Mouse (Mus musculus) limb, embryonic 13.5 days (tissue): ENCODE data around the gene Fggy. TPM values are rescaled to one million over a fixed set of nuclear protein-coding genes. Genes with fewer than 3 reads are reported as not detected.

Source experiments
- ATAC-seq: fragments of 200-750 bp; cut with Nextera tagmentation; 2 replicates; pipeline ENCODE4 v1.8.0; 2017; ENCODE audit warnings: low read depth, moderate number of reproducible peaks, moderate TSS enrichment; ENCODE audit not compliant: low FRiP score
- H3K27ac ChIP-seq: fragments of 300-500 bp; sonication (generic); 2 replicates; pipeline ENCODE4 v1.5.1; 2015; ENCODE audit warnings: inconsistent platforms, mild to moderate bottlenecking, moderate library complexity
- H3K27me3 ChIP-seq: fragments of 300-500 bp; sonication (generic); 2 replicates; pipeline ENCODE4 v1.6.1; 2015; ENCODE audit warnings: mild to moderate bottlenecking, inconsistent platforms
- H3K36me3 ChIP-seq: fragments of 300-500 bp; sonication (generic); 2 replicates; pipeline ENCODE4 v1.6.1; 2015; ENCODE audit warnings: inconsistent platforms, mild to moderate bottlenecking, moderate library complexity
- H3K4me1 ChIP-seq: fragments of 300-500 bp; sonication (generic); 2 replicates; pipeline ENCODE4 v1.6.1; 2015; ENCODE audit warnings: inconsistent platforms
- H3K4me2 ChIP-seq: fragments of 300-500 bp; sonication (generic); replicated peaks from 2 replicates; pipeline ENCODE4 v1.6.1; 2015; ENCODE audit warnings: inconsistent platforms, mild to moderate bottlenecking, moderate library complexity
- H3K4me3 ChIP-seq: fragments of 300-500 bp; sonication (generic); 2 replicates; pipeline ENCODE4 v1.5.1; 2015; ENCODE audit warnings: moderate library complexity, mild to moderate bottlenecking, inconsistent platforms
- H3K9ac ChIP-seq: fragments of 300-500 bp; sonication (generic); 2 replicates; pipeline ENCODE4 v1.6.1; 2015; ENCODE audit warnings: mild to moderate bottlenecking, inconsistent platforms
- H3K9me3 ChIP-seq: fragments of 300-500 bp; sonication (generic); 2 replicates; pipeline ENCODE4 v1.6.1; 2016; ENCODE audit warnings: inconsistent platforms
- WGBS: fragments of 180-500 bp; shearing (Covaris S2); methylation state at CpG from one replicate; pipeline ENCODE4 v1.1.7; 2015; 5-methylcytosine and 5-hydroxymethylcytosine counted together
- polyA plus RNA-seq: library from polyadenylated mRNA; unstranded; fragments of >200 nt; fragmentation: Nextera tagmentation; extraction: Ambion mirVana; gene quantifications from 2 replicates; pipeline ENCODE4 v1.2.1, GENCODE M21; 2015

The Fggy gene
- polyA plus RNA-seq, 1 experiment from 2014 or later = 8.3 TPM

DNA sequence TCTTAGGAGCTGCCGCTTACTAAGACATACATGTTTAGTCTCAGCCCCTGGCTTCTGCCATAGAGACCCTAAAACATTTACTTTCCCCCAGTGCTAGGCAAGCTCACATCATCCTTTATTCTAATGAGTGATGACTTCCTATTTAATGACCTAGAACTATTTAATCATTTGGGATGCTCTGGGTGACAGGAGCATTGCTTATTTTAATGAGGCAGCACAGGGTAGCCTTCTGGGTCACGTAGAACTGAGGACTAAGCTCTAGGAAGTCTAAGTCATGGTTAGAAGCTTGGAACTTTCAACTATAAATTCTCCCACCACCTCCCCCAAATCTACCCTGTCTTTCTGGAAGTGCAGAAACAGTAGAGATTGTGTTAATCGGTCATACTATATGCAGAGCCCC lies 111.2 kb downstream of the Fggy start:
- no peak for ATAC-seq
- no peak overlapping the region for H3K4me3 ChIP-seq
- H3K27me3 ChIP-seq = no peaks in the 10 kb centered on the region
- H3K4me1 ChIP-seq = 0 out of 2 replicates have a peak, but pooled peaks cover 5% of the 10 kb centered on the region
- H3K9me3 ChIP-seq = no peaks in the 10 kb centered on the region
- H3K4me2 ChIP-seq = no peak overlapping the region
- no peak overlapping the region for H3K27ac ChIP-seq
- 86% methylated on average over 3 of the region's 3 CpGs for WGBS
- H3K36me3 ChIP-seq = no peaks in the 10 kb centered on the region
- no peak overlapping the region for H3K9ac ChIP-seq

DNA sequence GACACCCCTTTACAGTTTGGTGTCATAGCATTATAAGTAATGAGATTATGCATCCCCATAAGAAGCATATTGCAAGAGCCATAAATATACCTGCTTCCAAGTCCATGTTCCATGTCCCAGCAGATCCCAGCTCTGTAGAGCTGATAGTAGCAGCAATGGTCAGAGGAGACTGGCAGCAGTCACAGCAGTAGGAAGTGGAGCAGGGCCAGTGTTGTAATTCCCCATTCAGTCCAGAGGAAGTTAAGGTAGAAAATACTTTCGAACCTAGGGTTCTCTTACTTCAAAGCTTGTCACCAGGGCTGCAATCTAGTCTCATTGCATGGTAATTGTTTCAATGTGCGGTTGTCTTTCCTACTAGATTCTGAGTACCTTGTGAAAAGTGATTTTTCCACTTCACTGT lies 112.0 kb downstream of the Fggy start:
- H3K27me3 ChIP-seq = no peaks in the 10 kb centered on the region
- 37% methylated on average over 2 of the region's 2 CpGs for WGBS
- H3K36me3 ChIP-seq = no peaks in the 10 kb centered on the region
- no peak overlapping the region for H3K27ac ChIP-seq
- H3K9ac ChIP-seq = no peak overlapping the region
- H3K4me1 ChIP-seq = no peaks in the 10 kb centered on the region
- H3K4me2 ChIP-seq = no peak overlapping the region
- no peak overlapping the region for H3K4me3 ChIP-seq
- no peaks in the 10 kb centered on the region for H3K9me3 ChIP-seq
- no peak for ATAC-seq

DNA sequence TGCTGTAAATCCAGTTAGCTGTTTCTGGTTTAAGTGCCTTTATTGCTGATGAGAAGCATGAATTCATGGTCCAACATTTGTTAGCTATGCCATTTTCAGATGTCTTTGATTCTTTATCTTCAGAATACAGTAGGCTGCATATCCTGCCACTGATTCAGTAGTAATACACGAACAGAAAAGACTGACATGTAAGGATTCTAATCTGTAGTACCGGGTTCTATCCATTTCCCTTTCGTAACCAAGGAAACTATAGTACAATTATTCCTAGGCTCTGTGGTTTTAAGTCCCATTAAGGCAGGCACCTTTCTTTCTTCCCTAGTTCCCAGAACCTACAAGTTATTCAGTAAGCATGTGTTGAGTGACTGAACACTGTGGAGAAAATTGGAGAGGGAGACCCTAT lies 113.3 kb downstream of the Fggy start:
- Histone ChIP-seq H3K4me1 (no peaks in the 10 kb centered on the region), H3K9me3 (no peaks in the 10 kb centered on the region), H3K4me3 (no peak overlapping the region), H3K36me3 (no peaks in the 10 kb centered on the region), H3K27me3 (no peaks in the 10 kb centered on the region), H3K4me2 (no peak overlapping the region), H3K9ac (no peak overlapping the region), H3K27ac (no peak overlapping the region)
- no peak for ATAC-seq
- 81% methylated on average over 3 of the region's 3 CpGs for WGBS

DNA sequence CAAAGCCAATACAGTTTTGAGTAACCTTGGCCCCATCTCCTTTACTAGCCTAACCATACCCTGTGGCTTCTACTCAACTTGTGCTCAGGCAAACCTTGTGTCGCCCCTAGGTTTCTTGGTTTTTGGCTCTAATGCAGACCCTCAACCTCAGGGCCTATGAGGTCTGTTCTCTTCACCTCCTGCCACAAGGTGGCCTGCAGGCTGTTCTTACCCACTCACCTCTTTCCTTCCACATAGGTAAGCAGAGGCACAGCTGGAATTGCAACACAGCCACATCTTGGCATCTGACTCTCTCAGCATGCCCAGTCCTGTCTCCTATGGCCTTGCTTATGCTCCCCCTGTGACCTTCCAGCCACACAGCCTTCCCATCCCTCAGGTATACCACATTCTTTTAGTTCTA lies 114.7 kb downstream of the Fggy start:
- Histone ChIP-seq H3K27ac (no peak overlapping the region), H3K4me2 (no peak overlapping the region), H3K9me3 (no peaks in the 10 kb centered on the region), H3K36me3 (no peaks in the 10 kb centered on the region), H3K9ac (no peak overlapping the region), H3K4me1 (no peaks in the 10 kb centered on the region), H3K4me3 (no peak overlapping the region), H3K27me3 (no peaks in the 10 kb centered on the region)
- 85% methylated on average over 1 of the region's 1 CpGs for WGBS
- no peak for ATAC-seq

DNA sequence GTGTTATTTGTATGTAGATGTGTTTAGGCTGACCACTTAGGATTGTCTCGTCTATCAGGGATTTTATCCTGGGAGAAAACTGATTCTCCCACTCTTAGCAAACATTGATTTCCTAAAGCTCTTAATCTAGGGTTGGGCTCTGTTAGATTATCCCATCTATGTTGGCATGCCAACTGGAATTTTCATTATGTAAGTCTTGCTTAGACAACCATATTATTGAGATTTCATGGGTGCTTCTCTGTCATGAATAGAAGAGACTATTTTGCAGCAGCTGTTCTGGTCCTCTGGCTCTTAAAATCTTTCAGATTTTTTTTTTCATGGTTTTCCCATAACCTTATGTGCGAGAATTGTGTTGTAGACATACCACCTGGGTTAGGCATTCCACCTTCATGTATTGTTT lies 119.1 kb downstream of the Fggy start:
- Histone ChIP-seq H3K27me3 (no peaks in the 10 kb centered on the region), H3K36me3 (no peaks in the 10 kb centered on the region), H3K4me1 (peaks cover 11% of the 10 kb centered on the region), H3K4me2 (no peak overlapping the region), H3K9ac (no peak overlapping the region), H3K4me3 (no peak overlapping the region), H3K27ac (no peak overlapping the region), H3K9me3 (no peaks in the 10 kb centered on the region)
- WGBS = 80% methylated on average over 2 of the region's 2 CpGs
- no peak for ATAC-seq

DNA sequence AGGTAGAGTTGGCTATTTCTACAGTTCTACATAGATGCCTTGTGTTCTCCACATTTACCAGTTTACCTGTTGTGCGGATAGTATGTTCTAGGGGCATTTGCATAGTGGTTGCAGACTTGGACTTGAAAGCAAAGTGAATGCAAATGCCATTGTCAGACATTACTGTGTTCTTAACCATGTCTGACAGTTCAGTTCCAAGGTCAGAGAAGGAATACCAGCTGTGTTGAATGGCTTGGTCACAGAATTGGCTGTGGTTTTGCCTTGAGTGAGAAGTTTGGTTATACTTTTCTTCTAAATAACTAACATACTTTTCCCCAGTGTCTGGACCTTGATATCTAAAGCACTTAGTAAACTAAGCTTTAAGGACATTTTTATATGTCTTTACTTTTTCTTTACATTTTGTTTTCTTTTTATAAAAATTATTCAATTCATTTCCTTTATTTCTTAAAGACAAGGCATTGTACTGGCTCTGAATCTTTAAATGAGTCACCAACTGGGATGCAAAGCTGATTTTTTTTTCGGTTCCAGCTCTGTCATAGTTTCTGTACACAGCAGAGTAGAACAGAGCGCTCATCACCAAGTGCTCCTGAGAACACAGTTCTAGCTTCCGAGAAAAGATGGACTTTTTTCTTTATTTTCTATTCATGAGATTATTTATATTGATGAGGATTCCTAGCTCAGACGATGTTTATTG lies 123.6 kb downstream of the Fggy start:
- Histone ChIP-seq H3K27me3 (no peaks in the 10 kb centered on the region), H3K4me3 (no peak overlapping the region), H3K27ac (no peak overlapping the region), H3K4me1 (peaks cover 23% of the 10 kb centered on the region), H3K9ac (no peak overlapping the region), H3K4me2 (no peak overlapping the region), H3K9me3 (no peaks in the 10 kb centered on the region), H3K36me3 (no peaks in the 10 kb centered on the region)
- 93% methylated on average over 5 of the region's 5 CpGs for WGBS
- ATAC-seq = no peak

DNA sequence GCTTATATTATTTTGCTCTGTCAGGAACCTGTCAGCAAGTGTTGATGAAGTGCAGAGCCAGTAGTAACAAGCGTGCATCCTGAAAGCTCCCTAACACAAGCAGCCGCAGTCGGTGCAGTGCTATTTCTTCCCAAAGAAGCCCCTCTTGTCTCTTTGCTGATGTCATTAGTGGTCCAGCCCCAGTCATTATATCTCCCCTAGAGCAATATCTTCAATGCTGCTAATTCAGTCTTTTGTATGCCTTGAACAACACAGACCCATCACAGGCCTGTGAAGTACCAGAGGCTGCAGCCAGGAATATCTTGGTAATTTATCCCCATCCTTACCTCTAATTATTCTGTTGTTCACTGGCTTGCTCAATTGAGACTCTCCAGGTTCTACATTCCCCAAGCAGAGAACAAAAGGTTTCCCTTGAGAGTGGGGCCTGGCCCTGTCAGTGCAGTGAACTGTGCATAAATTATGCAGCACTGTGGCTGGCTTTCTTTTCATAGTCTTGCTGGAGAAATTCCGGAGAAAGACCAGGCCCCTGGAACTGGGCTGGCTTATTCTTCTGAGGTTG lies 127.3 kb downstream of the Fggy start:
- Histone ChIP-seq H3K27ac (peak overlapping the region; percentile 28; the same call in 1 of the 2 replicates), H3K36me3 (no peaks in the 10 kb centered on the region), H3K9me3 (no peaks in the 10 kb centered on the region), H3K9ac (no peak overlapping the region), H3K4me1 (peaks cover 17% of the 10 kb centered on the region), H3K4me2 (no peak overlapping the region), H3K4me3 (no peak overlapping the region), H3K27me3 (no peaks in the 10 kb centered on the region)
- ATAC-seq = no peak
- 19% methylated on average over 4 of the region's 4 CpGs for WGBS

DNA sequence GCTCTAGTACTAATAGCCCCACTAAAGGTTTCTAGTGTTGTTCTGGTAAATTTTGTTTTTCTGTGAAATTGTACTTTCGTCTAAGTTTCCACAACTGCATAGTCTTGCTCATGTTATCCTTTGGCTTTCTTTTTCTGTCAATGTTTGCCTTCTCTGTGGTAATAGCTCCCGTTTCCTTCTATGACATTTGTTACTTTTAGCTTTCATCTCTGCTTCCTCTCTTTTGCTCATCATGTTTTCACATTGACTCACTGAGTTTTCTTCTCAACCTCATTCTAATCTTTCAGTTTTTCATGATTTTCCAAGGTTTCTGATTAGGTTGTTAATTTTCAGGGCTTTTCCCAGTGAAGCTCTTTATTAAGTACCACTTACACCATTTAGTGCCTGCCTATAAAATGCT lies 129.5 kb downstream of the Fggy start:
- Histone ChIP-seq H3K9ac (no peak overlapping the region), H3K4me2 (no peak overlapping the region), H3K27ac (no peak overlapping the region), H3K9me3 (no peaks in the 10 kb centered on the region), H3K4me3 (no peak overlapping the region), H3K4me1 (peaks cover 13% of the 10 kb centered on the region), H3K27me3 (no peaks in the 10 kb centered on the region), H3K36me3 (no peaks in the 10 kb centered on the region)
- ATAC-seq = no peak
- WGBS = 81% methylated on average over 2 of the region's 2 CpGs

DNA sequence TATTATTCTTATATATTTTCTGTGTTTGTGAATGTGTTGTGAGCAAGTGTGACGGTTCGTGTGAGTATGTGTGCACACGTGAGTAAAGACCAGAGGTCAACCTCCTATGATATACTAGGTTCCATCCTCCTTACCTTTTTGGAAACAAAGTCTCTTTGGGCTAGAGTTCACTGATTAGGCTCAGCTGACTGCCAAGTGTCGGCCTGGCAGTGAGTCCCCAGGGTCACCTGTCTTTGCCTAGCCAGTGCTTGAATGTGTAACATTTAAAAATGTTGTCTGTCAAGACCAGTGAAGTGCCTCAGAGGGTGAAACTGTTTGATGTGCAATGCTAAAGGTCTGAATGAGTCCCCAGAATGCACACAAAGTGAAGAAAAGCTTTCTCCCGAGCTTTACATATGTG lies 130.0 kb downstream of the Fggy start:
- 85% methylated on average over 5 of the region's 5 CpGs for WGBS
- Histone ChIP-seq H3K4me2 (no peak overlapping the region), H3K9me3 (no peaks in the 10 kb centered on the region), H3K27ac (no peak overlapping the region), H3K4me1 (peaks cover 13% of the 10 kb centered on the region), H3K9ac (no peak overlapping the region), H3K27me3 (no peaks in the 10 kb centered on the region), H3K36me3 (no peaks in the 10 kb centered on the region), H3K4me3 (no peak overlapping the region)
- ATAC-seq = no peak

DNA sequence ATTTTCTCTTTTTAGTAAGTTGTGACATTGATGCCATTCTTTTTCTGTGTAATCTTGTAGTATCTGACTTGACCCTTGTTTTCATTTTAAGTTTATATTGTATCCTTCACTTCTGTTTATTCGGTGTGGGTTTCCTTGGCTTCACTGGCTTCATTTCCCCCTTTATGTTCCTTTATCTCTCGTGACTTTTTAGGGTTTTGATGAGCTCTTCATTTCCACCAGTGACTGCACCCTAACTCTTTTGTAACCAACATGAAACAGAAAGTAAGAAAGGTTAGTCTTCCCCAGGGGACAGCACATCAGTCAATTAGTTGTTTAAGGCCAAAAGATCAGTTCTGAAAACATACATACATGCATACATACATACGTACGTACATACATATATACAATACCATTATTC lies 130.9 kb downstream of the Fggy start:
- Histone ChIP-seq H3K27ac (no peak overlapping the region), H3K4me1 (peaks cover 13% of the 10 kb centered on the region), H3K9ac (no peak overlapping the region), H3K27me3 (no peaks in the 10 kb centered on the region), H3K36me3 (no peaks in the 10 kb centered on the region), H3K4me3 (no peak overlapping the region), H3K9me3 (no peaks in the 10 kb centered on the region), H3K4me2 (no peak overlapping the region)
- no peak for ATAC-seq
- 89% methylated on average over 4 of the region's 4 CpGs for WGBS

DNA sequence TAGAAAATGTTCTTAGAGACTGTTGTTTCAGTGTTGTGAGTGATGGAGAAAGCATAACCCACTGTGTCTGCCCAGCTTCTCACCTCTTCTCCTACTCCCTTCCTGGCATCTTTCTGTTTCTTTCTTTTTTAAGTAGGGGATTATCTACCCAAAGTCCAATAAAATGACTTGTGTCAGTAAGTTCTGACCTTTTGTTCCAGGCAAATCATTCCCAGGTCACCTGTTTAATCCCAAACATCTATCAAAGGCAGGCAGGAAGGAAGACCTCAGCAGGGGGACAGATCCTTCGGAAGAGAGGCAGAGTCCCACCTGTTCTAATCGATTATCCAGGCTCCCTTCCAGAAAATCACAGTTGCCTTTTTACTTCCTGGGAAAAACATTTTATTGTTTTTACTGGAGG lies 143.1 kb downstream of the Fggy start:
- no peaks in the 10 kb centered on the region for H3K9me3 ChIP-seq
- WGBS = 37% methylated on average over 2 of the region's 2 CpGs
- no peak overlapping the region for H3K9ac ChIP-seq
- H3K27me3 ChIP-seq = no peaks in the 10 kb centered on the region
- no peak overlapping the region for H3K27ac ChIP-seq
- no peaks in the 10 kb centered on the region for H3K36me3 ChIP-seq
- no peak overlapping the region for H3K4me2 ChIP-seq
- H3K4me1 ChIP-seq = no peaks in the 10 kb centered on the region
- no peak overlapping the region for H3K4me3 ChIP-seq
- ATAC-seq = no peak

DNA sequence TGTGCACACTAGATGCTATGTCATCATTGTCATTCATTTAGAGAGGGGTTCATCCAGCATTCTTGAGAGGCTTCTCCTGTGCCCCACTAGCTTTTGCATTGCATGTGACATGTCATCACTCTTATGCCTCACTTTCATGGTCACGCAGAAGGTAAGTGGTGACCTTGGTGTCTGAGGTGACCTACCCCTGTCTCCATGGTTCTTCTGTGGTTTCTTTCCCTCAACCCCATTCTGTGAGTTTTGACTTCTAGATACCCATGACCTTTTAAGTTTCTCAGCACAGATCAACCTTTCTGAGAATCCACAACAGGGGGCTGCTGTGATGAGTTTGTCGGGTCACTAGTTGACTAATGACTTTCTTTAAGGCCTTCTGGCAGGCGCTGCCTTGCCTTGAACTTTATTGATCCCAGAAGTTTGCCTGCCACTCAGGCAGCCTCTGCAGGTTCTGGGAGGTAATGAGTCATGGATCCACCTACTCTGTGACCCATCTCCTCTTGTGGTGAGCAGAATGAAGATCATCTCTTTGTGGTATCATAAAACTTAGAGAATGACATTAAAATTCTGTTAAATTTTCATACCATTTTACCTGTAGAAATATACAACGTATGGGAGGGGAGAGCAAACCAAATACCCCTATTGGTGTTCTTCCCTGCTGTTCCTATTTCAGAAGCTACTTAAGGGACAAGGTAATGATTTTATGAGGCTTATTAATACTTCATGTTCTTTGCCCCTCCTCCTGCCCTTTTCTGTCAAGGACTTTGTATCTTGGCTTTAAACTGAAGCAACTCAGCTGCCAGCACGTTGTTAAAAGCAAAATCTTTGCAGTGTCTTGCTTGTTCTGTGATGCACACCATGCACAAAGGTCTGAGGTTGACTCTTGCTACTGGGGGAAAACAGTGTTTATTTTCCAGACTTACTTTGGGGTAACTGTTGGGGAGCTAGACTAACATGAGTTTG lies 150.9 kb downstream of the Fggy start:
- ATAC-seq = no peak
- H3K9ac ChIP-seq = no peak overlapping the region
- H3K27ac ChIP-seq = no peak overlapping the region
- no peak overlapping the region for H3K4me2 ChIP-seq
- no peak overlapping the region for H3K4me3 ChIP-seq
- no peaks in the 10 kb centered on the region for H3K9me3 ChIP-seq
- WGBS = 54% methylated on average over 5 of the region's 5 CpGs
- H3K36me3 ChIP-seq = no peaks in the 10 kb centered on the region
- H3K4me1 ChIP-seq = peaks cover 13% of the 10 kb centered on the region
- H3K27me3 ChIP-seq = no peaks in the 10 kb centered on the region
